Mouse (Mus musculus) frontal cortex, postnatal 14 days (tissue): ENCODE measurements around the gene Cnppd1.

Source experiments
- DNase-seq, 2 experiments: peaks; one replicate each; pipeline ENCODE4 v3.0.0; 2022; ENCODE audit warnings: low spot score in 2 of 2

The Cnppd1 gene

DNA sequence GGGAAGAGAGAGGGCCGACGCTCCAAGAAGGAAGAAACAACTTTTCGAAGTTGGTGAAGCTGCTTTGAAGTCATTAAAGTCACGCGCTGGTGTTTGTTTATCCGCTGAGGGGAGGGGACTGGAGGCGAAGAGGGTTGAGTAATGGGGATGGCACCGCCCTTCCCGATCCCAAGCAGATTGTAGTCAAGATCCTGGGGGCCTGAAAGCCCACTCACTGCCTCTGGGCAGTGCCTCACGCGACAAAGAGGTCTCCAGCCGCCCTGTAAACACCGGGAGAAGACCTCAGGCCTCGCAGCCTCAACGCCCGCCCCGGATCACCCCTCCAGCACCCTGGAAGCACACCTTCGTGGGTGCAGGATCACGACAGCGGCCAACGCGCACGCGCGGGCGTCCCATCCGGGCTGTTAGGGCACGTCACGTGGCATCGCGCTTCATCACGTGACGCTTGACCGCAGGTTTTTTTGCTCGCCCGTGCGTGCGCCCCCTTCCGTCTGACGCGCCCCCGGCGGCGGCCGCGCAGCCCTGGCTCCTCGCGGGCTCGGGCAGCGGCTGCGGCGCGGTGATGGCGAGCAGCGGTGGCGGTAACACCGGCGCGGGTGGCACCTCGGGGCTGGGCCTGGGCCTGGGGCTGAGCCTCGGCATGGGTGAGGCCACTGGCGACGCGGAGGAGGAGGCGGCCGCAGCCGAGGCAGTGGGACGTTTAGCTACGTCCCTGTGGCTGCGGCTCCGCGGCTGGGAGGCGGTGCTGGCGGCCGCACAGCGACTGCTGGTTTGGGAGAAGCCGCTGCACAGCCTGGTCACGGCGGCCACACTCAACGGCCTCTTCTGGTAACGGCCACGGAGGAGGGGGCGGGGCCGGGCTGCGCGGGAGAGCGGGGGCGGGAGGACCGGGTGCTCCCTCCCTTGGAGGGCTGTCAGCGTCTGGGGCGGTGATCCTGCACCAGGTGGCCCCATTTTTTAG lies at the start of gene Cnppd1, which contains the start of gene Retreg2:
Gene Cnppd1, minus strand, starts transcription at position 411 of the 961 bp plus-strand sequence.
Gene Retreg2, plus strand, starts transcription at position 478 of the 961 bp plus-strand sequence.
- peak; percentile 90 to 93 for DNase-seq

DNA sequence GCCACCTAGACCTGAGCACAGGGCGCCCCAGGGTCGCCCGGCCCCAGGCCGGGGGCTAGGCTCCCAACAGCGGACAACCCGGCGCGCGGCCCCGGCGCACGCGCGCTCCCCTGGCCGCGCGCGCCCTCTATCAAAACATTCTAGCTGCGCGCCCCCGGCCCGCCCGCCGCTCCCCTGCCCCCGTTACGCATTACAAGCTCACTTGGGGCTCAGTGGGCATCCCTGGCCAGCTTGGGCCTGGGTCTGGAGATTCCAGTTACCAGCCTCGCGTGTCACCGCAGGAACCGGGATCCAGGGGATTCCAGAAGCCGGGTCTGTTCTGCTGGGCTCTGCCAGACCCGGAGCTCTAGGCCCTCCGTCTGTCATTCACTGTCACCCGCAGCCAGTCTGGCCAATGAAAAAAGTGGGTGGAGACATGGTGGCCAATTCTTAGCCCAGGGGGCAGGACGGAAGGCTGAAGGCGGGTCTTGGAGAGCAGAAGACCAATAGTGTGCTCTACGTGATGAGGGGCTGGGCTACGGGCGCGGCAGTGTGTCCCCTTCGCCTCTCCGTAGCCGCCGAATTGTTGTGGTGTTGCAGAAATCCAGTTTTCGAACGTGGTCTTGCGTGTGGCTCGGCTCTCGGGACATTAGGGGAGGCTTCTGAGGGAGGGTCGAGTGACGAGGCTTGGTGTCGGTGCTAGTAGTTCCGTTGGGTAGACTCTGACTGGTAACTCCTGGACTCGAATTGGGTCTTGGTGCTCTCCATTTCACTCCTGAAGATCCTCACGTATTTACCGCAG lies 49.3 kb upstream of the Cnppd1 start, which contains the start of the genes Ankzf1 and Atg9a:
Gene Ankzf1, plus strand, starts transcription at position 530 of the 781 bp plus-strand sequence.
Gene Atg9a, minus strand, starts transcription at position 575 of the 781 bp plus-strand sequence.
- DNase-seq, result peak; percentile 93 to 97

DNA sequence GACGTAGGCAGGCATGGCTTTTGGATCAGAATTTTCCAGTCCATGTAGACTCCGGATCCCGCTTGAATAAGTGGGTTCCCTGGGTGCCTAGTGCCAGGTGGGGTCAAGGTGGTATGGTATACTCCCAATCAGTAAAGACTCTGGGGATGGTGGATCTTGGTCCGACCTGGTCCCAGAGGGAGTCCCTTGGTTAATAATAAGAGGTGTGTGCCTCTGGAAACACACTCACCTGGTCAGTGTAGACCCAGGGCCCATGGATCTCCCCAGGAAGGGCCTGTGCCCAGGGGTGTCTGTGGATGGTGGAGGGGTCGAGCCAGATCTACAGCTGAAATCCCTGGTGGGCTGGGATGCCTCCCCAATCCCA lies 48.7 kb upstream of the Cnppd1 start:
- no peak for DNase-seq

DNA sequence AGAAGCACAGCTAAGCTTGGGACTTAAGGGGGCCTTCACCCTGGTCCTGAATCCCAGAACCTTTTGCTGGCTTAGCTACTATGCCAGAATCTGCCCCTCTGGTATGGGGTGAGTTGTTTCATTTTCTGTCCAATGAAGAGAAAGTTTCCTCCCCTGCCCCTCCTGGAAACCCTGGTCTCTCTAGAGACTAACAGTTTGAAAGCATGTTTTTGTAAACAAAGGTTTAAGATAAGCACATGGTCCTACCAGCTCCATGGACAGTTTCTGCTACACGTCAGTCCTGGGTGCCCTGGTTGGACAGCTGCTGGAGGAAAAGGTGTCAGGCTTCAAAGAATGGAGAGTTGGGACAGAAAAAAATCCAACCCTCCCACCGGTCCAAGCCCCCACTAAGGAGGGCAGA lies 48.1 kb upstream of the Cnppd1 start:
- DNase-seq, result no peak

DNA sequence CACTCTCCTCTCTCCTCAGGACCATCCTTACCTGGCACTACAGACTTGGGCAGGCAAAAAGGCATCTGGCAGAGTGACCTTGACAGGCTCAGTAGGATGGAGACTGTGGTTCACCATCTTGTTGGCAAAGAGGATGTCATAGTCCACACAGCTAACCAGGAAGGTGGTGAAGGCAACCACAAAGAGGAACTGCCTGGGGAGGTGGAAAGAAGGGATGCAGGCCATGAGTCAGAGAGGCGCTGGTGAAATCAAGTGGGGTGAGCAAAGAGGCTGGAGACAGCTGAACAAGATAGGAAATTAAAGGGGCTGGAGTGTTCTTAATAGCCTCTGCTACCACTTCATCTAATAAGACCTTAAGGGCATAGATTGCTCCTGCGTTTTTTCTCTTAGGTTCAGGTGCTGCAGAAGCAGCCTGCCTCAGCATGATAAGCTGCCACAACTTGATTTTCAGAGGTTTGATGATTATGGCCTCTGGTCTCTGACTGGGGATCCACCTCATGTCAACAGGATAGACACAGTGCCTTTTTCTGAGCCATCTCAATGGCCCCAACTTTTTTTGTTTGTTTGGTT lies 45.5 kb upstream of the Cnppd1 start:
- DNase-seq, result no peak

DNA sequence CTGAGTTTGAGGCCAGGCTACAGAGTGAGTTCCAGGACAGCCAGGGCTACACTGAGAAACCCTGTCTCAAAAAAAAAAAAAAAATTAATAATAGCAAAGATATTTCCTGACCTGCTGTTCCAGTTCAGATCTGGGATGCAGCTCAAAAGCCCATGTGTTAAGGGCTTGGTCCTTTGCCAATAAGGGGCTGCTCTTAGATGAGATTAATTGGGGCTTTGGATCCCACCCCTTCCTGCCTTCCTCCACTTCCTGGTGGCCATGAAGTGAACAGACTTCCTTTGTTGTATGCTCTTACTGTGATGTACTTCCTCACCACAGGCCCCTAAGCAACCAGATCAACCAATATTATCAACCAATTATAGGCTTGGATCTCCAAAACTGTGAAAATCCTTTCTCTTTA lies 44.6 kb upstream of the Cnppd1 start:
- DNase-seq, result no peak

DNA sequence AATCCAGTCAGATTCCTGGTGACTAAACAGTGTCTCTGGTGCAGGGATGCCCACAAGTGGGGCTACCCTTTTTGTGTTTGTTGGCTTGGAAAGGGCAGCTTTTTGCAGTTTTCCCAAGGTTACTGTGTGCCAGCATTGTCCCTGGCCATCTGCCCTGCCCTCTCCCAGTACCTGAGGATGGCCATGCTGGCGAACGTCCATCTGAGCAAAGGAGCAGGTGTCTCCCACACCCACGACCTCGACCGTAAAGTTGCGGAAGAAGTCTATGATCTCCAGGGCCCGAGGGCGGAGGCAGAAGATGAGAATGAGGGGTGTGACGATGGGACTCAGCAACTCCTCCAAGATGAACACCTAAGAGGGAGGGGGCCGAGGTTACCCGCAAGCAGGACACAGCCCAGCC lies 43.0 kb upstream of the Cnppd1 start:
- DNase-seq, result no peak

DNA sequence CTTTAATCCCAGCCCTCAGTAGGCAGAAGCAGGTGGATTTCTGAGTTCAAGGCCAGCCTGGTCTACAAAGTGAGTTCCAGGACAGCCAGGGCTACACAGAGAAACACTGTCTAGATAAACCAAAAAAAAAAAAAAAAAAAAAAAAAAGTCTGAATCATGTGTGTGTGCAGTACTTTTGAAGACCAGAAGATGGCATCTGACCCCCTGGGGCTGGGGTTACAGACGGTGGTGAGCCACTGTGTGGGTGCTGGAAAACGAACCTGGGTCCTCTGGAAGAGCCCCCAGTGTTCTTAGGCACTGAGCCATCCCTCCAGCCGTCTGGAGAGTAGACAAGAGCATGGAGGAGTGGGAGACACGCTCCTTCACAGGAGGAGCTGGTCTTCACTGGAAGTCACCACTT lies 39.6 kb upstream of the Cnppd1 start:
- DNase-seq, result no peak

DNA sequence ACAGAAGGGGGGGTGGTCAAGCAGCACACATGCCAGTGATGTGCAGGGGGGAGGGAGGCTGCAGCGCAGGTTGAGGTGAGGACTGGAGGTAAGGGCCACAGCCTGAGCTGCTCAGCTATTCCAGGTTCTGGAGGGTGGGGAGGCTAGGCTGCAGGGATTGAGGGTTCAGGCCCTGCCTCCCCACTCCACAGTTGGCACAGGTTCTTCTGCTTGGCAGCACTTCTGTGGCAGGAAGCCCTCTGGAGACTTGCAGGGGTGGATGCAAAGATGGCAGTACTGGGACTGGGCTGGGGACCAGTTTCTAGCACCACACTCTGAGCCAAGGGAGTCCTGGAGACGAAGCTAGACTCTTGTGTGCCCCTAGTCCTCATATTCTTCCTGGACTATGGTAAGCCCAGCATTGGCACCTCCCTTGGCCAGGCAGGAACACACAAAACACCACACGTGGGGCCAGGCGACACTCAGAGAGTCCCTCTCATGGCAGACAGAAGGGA lies 38.9 kb upstream of the Cnppd1 start:
- no peak for DNase-seq

DNA sequence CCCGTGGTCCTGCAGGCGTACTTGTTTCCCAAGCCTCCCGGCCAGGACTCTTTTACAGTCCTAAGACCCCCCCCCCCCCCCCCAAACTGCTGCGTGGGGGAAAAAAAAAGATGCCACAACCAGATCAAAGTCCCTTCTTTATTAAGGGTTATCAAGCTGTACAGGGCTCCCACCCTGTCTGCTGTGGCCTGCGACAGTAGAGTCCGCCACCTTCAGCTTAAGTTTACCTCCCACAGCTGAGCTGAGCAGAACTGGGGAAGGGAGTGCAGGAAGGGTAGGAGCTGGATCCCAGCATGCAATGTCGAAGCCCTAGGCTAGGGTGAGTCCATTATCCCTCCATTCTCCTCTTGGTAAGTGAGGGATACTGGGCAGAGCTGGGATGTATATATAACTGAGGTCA lies 38.2 kb upstream of the Cnppd1 start:
- DNase-seq, result no peak

DNA sequence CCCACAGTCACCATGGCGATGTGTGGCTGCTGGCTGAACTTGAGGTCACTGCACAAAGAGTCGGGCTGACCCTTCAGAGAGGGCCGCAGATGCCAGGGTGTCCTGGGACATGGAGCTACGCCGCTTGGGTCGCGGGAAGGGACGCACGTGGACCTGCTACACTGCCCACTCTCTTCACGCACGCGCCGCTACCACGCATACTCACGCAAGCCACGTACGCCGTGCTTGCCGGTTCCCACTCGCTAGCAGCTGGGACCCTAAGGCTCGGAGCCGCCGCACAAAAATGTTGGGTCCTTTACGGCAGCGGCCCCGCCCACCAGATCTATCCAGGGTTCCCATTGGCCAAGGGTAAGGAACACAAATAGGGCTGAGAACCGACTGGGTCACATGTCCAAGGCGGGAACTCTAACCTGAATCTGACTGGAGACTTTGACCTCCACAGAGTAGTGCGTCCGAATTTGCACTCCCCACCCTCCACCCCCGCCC lies 37.6 kb upstream of the Cnppd1 start, which contains the start of gene Abcb6:
Gene Abcb6, minus strand, starts transcription at position 288 of the 486 bp plus-strand sequence.
- peak; percentile 91 to 93 for DNase-seq

DNA sequence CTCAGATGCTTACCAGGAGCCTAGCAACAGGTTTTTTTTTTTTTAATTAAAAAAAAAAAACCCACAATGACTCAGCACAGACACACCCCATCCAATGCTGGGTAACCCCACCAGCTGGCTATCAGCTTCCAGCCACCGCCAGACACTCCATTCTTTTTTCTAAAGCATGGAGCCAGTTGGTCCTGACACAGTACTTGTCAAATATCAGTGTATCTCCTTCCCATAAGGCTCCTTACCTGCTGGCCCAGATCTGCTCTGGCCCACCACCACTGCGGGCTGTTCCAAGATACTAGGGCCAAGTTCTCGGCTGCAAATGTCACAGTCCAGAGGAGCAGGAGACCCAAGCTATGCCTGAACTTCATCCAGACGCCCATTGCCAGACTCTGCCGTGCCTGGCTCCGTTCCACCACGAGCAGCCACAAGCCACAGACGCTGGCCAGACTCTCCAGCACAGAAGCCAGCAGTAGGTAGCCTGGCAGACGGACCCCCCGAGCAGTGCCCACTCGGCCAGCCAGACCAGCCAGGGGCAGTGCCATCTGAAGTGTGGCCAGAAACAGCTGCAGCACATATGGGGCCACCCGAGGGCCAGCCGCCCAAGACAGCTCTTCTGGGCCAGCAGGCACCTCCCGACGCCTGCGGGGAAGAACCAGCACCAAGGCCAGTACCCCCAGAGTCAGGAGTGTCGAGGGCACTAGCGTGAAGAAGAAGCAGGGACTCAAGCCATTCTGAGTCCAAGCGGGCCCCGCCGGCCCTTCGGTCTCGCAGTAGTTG lies 37.0 kb upstream of the Cnppd1 start:
- peak; percentile 38 to 45 for DNase-seq

DNA sequence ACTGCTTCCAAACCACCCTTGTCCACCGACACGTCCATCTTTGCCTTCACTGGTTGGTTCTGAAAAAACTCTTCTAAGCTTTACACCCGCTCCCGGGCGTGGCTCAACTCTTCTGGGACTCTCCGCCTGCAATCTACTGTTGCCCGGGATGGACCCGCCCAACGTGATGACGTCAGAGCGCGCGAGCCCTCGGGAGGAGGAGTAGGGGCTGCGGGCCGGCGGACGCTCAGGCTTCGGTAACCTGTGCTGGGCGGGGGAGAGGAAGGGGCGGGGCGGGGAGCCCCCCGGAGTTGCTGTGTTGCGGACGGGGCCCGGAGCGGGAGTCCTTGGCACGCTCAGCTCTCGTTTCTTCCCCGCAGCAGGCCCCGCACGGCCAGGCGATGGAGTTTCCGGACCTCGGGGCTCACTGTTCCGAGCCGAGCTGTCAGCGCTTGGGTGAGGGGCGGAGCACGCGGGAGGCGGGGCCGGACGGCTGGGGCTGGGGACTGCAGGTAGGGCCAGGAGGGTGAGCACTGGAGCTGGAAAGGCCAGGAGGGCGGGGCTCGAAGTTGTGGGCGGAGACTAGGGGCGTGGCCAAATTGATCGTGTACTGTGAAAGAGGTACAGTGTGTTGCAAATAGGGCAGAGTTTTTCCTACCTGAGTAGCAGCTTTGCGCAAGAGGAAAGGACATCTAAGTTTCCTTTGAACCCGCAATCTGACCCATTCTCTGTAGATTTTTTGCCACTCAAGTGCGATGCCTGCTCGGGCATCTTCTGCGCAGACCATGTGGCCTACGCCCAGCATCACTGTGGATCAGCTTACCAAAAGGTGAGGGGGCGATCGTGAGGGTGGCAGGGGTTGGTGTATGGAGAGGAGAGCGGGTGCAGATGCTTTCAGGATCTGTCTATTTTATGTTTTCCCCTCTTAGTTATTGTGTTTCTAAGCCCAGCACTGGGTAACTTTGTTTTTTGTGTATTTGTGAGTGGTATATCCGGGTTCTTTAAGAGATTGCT lies 26.3 kb upstream of the Cnppd1 start, which contains the start of gene Zfand2b:
Gene Zfand2b, plus strand, starts transcription at position 175 of the 993 bp plus-strand sequence.
- peak; percentile 87 to 93 for DNase-seq

DNA sequence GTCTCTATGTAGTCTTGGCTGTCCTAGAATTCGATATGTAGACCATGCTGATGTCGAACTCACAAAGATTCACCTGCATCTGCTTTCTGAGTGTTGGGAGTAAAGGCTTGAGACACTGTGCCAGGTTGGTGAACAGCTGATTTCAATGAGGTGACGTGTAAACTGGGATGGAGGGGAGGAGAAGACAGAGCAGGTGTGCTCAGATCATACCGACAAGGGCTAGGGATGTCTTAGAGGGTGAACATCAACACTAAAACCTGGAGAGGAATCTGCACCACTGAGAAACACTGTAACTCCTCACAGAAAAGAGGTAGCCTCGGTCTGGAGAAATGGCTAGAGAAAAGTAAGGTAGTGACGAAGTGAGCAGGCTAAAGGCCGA lies 25.6 kb upstream of the Cnppd1 start:
- no peak for DNase-seq

DNA sequence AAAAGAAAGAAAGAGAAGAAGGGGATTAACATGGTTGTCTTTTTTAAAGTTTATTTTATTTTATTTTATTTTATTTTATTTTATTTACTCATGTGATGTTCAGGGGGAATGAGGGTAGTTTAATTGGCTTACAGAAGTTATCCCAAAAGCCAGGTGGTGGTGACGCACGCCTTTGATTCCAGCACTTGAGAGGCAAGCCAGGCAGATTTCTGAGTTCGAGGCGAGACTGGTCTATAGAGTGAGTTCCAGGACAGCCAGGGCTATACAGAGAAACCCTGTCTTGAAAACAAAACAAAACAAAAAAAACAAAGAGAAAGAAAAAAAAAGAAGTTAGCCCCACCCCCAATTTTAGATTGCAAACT lies 17.7 kb upstream of the Cnppd1 start:
- DNase-seq, result no peak

DNA sequence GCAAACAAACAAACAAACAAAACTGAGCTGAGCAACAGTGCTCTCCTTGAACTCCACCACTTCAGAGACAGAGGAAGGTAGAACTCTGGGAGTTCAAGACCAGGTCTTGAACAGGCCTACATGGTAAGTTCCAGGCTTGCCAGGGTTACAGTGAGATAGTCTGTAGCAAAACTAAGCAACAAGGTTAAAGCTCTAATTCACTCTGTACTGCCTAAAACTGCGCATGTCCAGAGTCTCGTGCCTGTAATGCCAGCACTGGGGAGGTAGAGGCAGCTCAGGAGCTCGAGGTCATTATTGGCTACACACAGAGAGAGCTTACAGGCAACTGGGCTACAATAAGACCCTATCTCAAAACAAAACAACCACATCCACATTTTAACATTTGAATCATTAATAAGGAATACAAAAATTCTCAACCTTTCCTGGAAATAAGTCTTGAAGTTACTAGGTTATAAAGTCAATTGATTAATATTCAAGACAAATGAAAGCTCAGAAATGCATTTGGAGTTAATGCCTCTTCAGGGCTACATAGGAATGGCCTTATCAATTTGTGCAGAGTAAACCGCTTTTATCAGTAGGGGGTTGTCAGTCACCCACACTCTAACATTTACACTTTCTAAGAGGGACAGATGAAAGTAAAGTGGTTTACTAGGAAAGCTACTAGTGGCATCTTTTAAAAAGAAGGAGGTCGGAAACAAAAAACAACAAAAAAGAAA lies 17.2 kb upstream of the Cnppd1 start:
- no peak for DNase-seq

DNA sequence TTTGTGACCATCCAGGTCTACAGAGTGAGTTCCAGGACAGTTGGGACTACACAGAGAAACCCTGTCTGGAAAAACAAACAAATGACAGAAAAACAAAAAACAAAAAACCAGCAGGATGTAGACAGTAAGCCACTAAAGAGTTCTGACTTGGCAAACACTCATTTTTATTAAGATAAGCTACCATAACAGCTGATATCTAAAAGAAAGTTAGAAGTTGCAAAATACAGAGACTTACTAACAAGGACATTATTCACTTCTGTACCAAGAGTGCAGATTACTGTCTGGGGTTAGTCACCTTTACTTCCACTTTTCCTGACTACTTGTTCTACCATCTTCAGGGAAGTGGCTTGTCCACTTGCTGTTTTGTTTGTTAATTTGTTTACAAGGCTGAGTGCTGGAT lies 16.5 kb upstream of the Cnppd1 start:
- no peak for DNase-seq

DNA sequence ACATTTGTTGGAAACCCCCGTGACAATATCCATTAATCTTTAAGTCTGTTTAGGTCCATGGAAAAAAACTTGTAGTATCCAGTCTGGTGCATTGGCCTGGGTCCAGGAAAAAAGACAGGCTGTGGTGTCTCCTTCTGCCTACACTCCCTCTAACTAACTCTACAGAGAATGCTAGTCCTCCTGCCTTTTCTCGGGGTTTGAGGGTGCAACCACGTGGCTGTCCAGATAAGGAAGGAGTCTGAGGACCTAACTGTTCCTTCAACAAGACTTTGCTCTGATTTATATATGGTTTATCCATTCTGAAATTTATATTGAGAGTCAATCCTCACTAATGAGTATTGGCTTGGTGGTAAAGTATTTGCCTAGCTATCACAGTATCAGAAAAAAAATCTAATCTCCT lies 13.3 kb upstream of the Cnppd1 start:
- no peak for DNase-seq

DNA sequence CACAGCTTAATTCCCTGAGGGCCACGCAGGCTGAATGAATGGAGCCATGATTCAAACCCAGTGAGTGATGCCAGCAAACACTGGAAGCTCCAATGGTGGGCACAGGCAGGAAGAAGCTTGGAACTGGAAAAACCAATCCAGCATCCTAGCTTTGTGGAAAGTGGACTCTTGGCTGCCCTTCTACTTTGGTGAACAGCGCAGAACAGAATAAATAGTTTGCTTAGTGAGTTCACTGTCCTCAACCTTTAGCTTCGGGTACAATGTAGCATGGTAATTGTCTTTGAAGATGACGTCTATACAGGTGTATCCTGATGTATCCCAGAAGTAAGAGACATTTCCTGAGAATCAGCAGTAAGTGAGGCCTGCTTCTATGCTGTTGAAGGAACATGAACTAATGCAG lies 6.2 kb upstream of the Cnppd1 start:
- DNase-seq, result no peak
